ENCODE assay signal across 16 mouse cellular contexts in genomic region chr13:57259474-57259873, GRCm38 (mm10).
DNase-seq lines count a peak whose midpoint lies in the region; ATAC-seq lines count a peak whose summit lies in the region.
"Had no signal": no experiment of that assay in that cellular context is flagged by ENCODE, and none has a peak within 500 bp of the region (broad histone marks: within the 10 kb centered on the region; RNA-seq: fewer than 3 reads in every experiment).

No protein-coding gene starts in this region.

- H3K4me2 ChIP-seq in midbrain, embryonic 16.5 days (ENCODE audit: low read length) = no peak overlapping the region
- H3K4me2 ChIP-seq in forebrain, embryonic 16.5 days (ENCODE audit: low read length) = no peak overlapping the region
- H3K4me2 ChIP-seq in liver, embryonic 11.5 days = no peak overlapping the region
- H3K4me2 ChIP-seq: heart, embryonic 12.5 days; lung, embryonic 14.5 days had no signal

- DNase-seq in frontal cortex, adult 2 months (ENCODE audit: extremely low spot score in 1 of 2, low spot score in 1 of 2) = no peak
- no peak for DNase-seq in midbrain, embryonic 10.5 days (ENCODE audit: low spot score)
- DNase-seq in layer of hippocampus, adult 11-12 months (ENCODE audit: low spot score) = no peak
- DNase-seq in liver, embryonic 11.5 days (ENCODE audit: low spot score) = no peak
- DNase-seq: gastrocnemius, postnatal 25 days had no signal

- 71% methylated on average over 8 of the region's 8 CpGs for WGBS in midbrain, embryonic 16.5 days
- WGBS in midbrain, embryonic 10.5 days = 72% methylated on average over 8 of the region's 8 CpGs
- 77% methylated on average over 8 of the region's 8 CpGs for WGBS in forebrain, embryonic 16.5 days
- 58% methylated on average over 8 of the region's 8 CpGs for WGBS in liver, embryonic 11.5 days

- H3K9ac ChIP-seq in midbrain, embryonic 16.5 days (ENCODE audit: low read depth, low read length) = no peak overlapping the region
- no peak overlapping the region for H3K9ac ChIP-seq in forebrain, embryonic 16.5 days (replicated peaks; ENCODE audit: low read depth, low read length)
- no peak overlapping the region for H3K9ac ChIP-seq in liver, embryonic 11.5 days (ENCODE audit: low read depth, low read length)
- H3K9ac ChIP-seq: heart, embryonic 12.5 days; liver, embryonic 14.5 days; lung, embryonic 14.5 days had no signal

- ATAC-seq in frontal cortex, adult (ENCODE audit: low TSS enrichment) = peak; percentile 13; the same call in 1 of the 2 replicates
- ATAC-seq in midbrain, embryonic 16.5 days = 0 out of 2 replicates have a peak, but pooled peaks have one; percentile 25
- ATAC-seq in forebrain, embryonic 16.5 days = peak; percentile 20; the same call in 1 of the 2 replicates
- ATAC-seq in liver, embryonic 11.5 days (replicated peaks; ENCODE audit: low FRiP score) = no peak

- no peak overlapping the region for H3K4me3 ChIP-seq in midbrain, embryonic 16.5 days (ENCODE audit: low read depth, low read length)
- H3K4me3 ChIP-seq in midbrain, embryonic 10.5 days = no peak overlapping the region
- H3K4me3 ChIP-seq in forebrain, embryonic 16.5 days (replicated peaks; ENCODE audit: low read length) = no peak overlapping the region
- no peak overlapping the region for H3K4me3 ChIP-seq in liver, embryonic 11.5 days (ENCODE audit: low read depth, low read length)
- H3K4me3 ChIP-seq: heart, embryonic 12.5 days; left cerebral cortex, adult 2 months; megakaryocyte, embryonic 14.5 days had no signal

- H3K27me3 ChIP-seq in midbrain, embryonic 16.5 days (ENCODE audit: control insufficient read depth, insufficient read depth, low read depth, low read length) = no peaks in the 10 kb centered on the region
- no peaks in the 10 kb centered on the region for H3K27me3 ChIP-seq in midbrain, embryonic 10.5 days (ENCODE audit: low read depth, poor library complexity, severe bottlenecking)
- no peaks in the 10 kb centered on the region for H3K27me3 ChIP-seq in forebrain, embryonic 16.5 days (replicated peaks; ENCODE audit: control insufficient read depth, insufficient read depth, low read length)
- H3K27me3 ChIP-seq in liver, embryonic 11.5 days (replicated peaks; ENCODE audit: control insufficient read depth, insufficient read depth, low read length) = no peaks in the 10 kb centered on the region
- H3K27me3 ChIP-seq: heart, embryonic 12.5 days; megakaryocyte, embryonic 14.5 days had no signal

- no peaks in the 10 kb centered on the region for H3K4me1 ChIP-seq in midbrain, embryonic 16.5 days (ENCODE audit: control insufficient read depth, insufficient read depth, low read length)
- no peaks in the 10 kb centered on the region; the same call in 1 of the 2 replicates for H3K4me1 ChIP-seq in midbrain, embryonic 10.5 days
- H3K4me1 ChIP-seq in forebrain, embryonic 16.5 days (replicated peaks; ENCODE audit: control insufficient read depth, insufficient read depth, low read length) = no peaks in the 10 kb centered on the region
- H3K4me1 ChIP-seq in liver, embryonic 11.5 days (replicated peaks; ENCODE audit: control insufficient read depth, insufficient read depth, low read length) = no peaks in the 10 kb centered on the region
- H3K4me1 ChIP-seq: heart, embryonic 12.5 days; megakaryocyte, embryonic 14.5 days had no signal

- H3K9me3 ChIP-seq in midbrain, embryonic 16.5 days (replicated peaks; ENCODE audit: control insufficient read depth, low read length, poor library complexity, severe bottlenecking) = no peaks in the 10 kb centered on the region
- no peaks in the 10 kb centered on the region for H3K9me3 ChIP-seq in midbrain, embryonic 10.5 days (replicated peaks)
- H3K9me3 ChIP-seq in forebrain, embryonic 16.5 days (ENCODE audit: control insufficient read depth, low read length) = no peaks in the 10 kb centered on the region
- no peaks in the 10 kb centered on the region for H3K9me3 ChIP-seq in liver, embryonic 11.5 days (ENCODE audit: control insufficient read depth, low read length)

- H3K36me3 ChIP-seq in midbrain, embryonic 16.5 days (ENCODE audit: control insufficient read depth, insufficient read depth, low read length) = no peaks in the 10 kb centered on the region
- no peaks in the 10 kb centered on the region for H3K36me3 ChIP-seq in midbrain, embryonic 10.5 days
- no peaks in the 10 kb centered on the region for H3K36me3 ChIP-seq in forebrain, embryonic 16.5 days (ENCODE audit: control insufficient read depth, insufficient read depth)
- H3K36me3 ChIP-seq in liver, embryonic 11.5 days (ENCODE audit: control insufficient read depth, insufficient read depth, low read length) = no peaks in the 10 kb centered on the region
- H3K36me3 ChIP-seq: G1E; heart, embryonic 12.5 days had no signal

- H3K27ac ChIP-seq in midbrain, embryonic 16.5 days (ENCODE audit: low read length) = no peak overlapping the region
- no peak overlapping the region; the same call in 1 of the 2 replicates for H3K27ac ChIP-seq in midbrain, embryonic 10.5 days (replicated peaks)
- H3K27ac ChIP-seq in forebrain, embryonic 16.5 days (ENCODE audit: low read length) = no peak overlapping the region
- H3K27ac ChIP-seq in liver, embryonic 11.5 days (ENCODE audit: low read depth, low read length) = no peak overlapping the region
- H3K27ac ChIP-seq: kidney, postnatal 0 days; left cerebral cortex, adult 2 months; liver, embryonic 14.5 days; stomach, postnatal 0 days had no signal
